Mouse (Mus musculus) liver, embryonic 14.5 days (tissue): ENCODE data around the gene Cadm4. TPM values are rescaled to one million over a fixed set of nuclear protein-coding genes. Genes with fewer than 3 reads are reported as not detected.
A peak's percentile ranks its signal among the peaks of the same experiment; 100 is the strongest.

Experiments
- ATAC-seq: fragments of 200-750 bp; cut with Nextera tagmentation; 2 replicates; pipeline ENCODE4 v1.8.0; 2017; ENCODE audit warnings: moderate number of reproducible peaks, mild to moderate bottlenecking, moderate library complexity; ENCODE audit not compliant: insufficient read depth
- DNase-seq, 3 experiments: peaks; one replicate each; pipeline ENCODE4 v3.0.0-alpha.2; 2012 to 2013; ENCODE audit warnings: low read depth in 3 of 3, low spot score in 3 of 3
- H3K27ac ChIP-seq: fragments of 300-500 bp; sonication (generic); 2 replicates; pipeline ENCODE4 v1.5.1; 2014; ENCODE audit warnings: moderate library complexity, mild to moderate bottlenecking, control low read depth, inconsistent platforms
- H3K27me3 ChIP-seq: fragments of 300-500 bp; sonication (generic); 2 replicates; pipeline ENCODE4 v1.6.1; 2014; ENCODE audit warnings: mild to moderate bottlenecking, low read length, moderate library complexity; ENCODE audit not compliant: control insufficient read depth, insufficient read depth
- H3K36me3 ChIP-seq: fragments of 300-500 bp; sonication (generic); replicated peaks from 2 replicates; pipeline ENCODE4 v1.6.1; 2014; ENCODE audit warnings: low read depth; ENCODE audit not compliant: control insufficient read depth, insufficient read depth
- H3K4me1 ChIP-seq, 2 experiments: fragments of 200-500 bp in 1 of 2; fragments of 300-500 bp in 1 of 2; sonication (generic) in 1 of 2; replicated peaks; 2 replicates each; pipeline ENCODE4 v1.6.1; 2012 to 2014; ENCODE audit warnings: antibody characterized with exemption in 1 of 2, inconsistent platforms in 1 of 2, low read length in 1 of 2; ENCODE audit not compliant: control insufficient read depth in 2 of 2, insufficient read depth in 2 of 2
- H3K4me2 ChIP-seq: fragments of 300-500 bp; sonication (generic); 2 replicates; pipeline ENCODE4 v1.6.1; 2014; ENCODE audit warnings: low read depth, mild to moderate bottlenecking, control low read depth, moderate library complexity
- H3K4me3 ChIP-seq, 2 experiments: fragments of 200-500 bp in 1 of 2; fragments of 300-500 bp in 1 of 2; sonication (generic) in 1 of 2; 2 replicates each; pipeline ENCODE4 v1.5.1; 2012 to 2014; ENCODE audit warnings: low read depth in 2 of 2, low read length in 2 of 2, mild to moderate bottlenecking in 2 of 2, control low read depth in 1 of 2, inconsistent platforms in 1 of 2, moderate library complexity in 1 of 2; ENCODE audit not compliant: insufficient read depth in 1 of 2
- H3K9ac ChIP-seq: fragments of 300-500 bp; sonication (generic); replicated peaks from 2 replicates; pipeline ENCODE4 v1.6.1; 2014; ENCODE audit warnings: mild to moderate bottlenecking, control low read depth, moderate library complexity
- H3K9me3 ChIP-seq: fragments of 300-500 bp; sonication (generic); 2 replicates; pipeline ENCODE4 v1.6.1; 2016; ENCODE audit warnings: low read length, mixed read lengths; ENCODE audit not compliant: control insufficient read depth
- CTCF ChIP-seq: IDR thresholded peaks from 2 replicates; pipeline ENCODE4 v1.5.1; 2016; ENCODE audit warnings: antibody characterized with exemption, low read depth, control low read depth
- EP300 ChIP-seq: IDR thresholded peaks from 2 replicates; pipeline ENCODE4 v1.6.1; 2016; ENCODE audit warnings: antibody characterized with exemption, low read depth
- WGBS: fragments of 180-500 bp; shearing (Covaris S2); extraction: QIAGEN DNeasy Blood & Tissue Kit; methylation state at CpG from one replicate; pipeline ENCODE4 v1.1.7; 2014; ENCODE audit not compliant: insufficient replicate concordance; 5-methylcytosine and 5-hydroxymethylcytosine counted together
- polyA plus RNA-seq, 2 experiments: library from polyadenylated mRNA; depleted of rRNA in 1 of 2; stranded (reverse) in 1 of 2; unstranded in 1 of 2; fragments of >200 nt; fragmentation: Nextera tagmentation in 1 of 2; extraction: Ambion mirVana in 1 of 2; gene quantifications; 2 replicates each; pipeline versions ENCODE4 v1.2.1 to v1.2.3; 2012 to 2014

The Cadm4 gene
- polyA plus RNA-seq, 2 experiments, result 0.05 to 0.48 TPM

DNA sequence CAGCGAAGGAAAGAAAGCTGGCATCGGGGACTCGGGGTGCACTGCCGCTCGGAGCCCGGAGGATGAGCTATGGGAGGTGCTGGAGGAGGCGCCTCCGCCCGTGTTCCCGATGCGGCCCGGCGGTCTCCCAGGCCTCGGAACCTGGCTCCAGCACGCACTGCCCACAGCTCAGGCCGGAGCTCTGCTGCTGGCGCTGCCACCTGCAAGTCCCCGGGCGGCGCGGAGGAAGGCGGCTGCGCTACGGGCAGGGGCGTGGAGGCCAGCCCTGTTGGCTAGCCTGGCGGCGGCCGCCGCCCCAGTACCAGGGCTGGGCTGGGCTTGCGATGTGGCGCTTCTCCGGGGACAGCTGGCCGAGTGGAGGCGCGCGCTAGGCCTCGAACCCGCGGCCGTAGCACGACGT is 52.0 kb downstream of the Cadm4 start:
- Histone ChIP-seq H3K36me3 (no peaks in the 10 kb centered on the region), H3K27ac (no peak overlapping the region), H3K4me3 (no peak overlapping the region), H3K4me1 (peaks cover 6 to 17% of the 10 kb centered on the region in 2 experiments), H3K9ac (no peak overlapping the region), H3K9me3 (no peaks in the 10 kb centered on the region), H3K4me2 (no peak overlapping the region), H3K27me3 (no peaks in the 10 kb centered on the region)
- DNase-seq (no peak), ATAC-seq (no peak)
- WGBS, result 83% methylated on average over 42 of the region's 42 CpGs
- TF ChIP-seq EP300 (no peak), CTCF (no peak)

DNA sequence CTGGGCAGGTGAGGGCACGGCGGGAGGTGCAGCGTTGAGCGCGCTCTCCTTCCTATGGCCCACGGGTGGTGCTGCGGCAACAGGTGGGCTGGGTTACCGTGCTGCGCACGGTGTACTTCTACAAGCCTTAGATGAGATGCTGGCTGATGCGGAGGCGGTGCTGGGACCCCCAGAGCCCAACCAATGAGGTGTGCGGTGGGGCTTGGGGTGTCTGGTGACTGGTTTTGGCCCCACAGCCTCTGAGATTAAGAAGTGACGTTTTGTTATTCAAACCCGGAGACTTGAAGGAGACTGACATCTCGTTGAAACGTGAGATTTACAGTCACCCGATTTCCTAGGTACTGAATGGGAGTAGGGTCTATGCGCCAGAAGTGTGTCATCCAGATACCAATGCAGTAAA is 52.5 kb downstream of the Cadm4 start:
- 80% methylated on average over 19 of the region's 19 CpGs for WGBS

DNA sequence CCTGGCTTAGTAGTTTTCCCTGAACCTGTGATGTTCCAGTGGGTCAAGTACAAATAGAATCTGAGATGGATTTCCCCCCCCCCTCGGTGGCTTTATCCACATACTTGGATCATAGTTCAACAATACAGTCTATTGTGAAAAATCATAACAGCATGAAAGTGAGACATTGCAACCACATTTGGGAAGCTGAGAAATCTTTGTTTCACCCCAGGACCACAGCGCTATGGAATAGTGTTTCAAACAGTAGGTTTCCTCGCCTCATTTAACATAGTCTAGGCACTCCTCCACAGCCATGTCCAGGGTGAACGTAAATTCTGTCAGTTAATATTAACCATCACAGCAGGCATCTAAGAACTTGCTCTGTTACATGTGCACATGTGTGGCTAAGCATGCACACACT is 55.3 kb downstream of the Cadm4 start:
- Histone ChIP-seq H3K9me3 (no peaks in the 10 kb centered on the region), H3K27me3 (no peaks in the 10 kb centered on the region), H3K36me3 (no peaks in the 10 kb centered on the region), H3K4me1 (no peaks in the 10 kb centered on the region; a peak in 2 of 4 replicates), H3K9ac (no peak overlapping the region), H3K27ac (no peak overlapping the region), H3K4me2 (no peak overlapping the region), H3K4me3 (no peak overlapping the region)
- no peak for TF ChIP-seq CTCF
- no peak for TF ChIP-seq EP300
- DNase-seq, result no peak
- no peak for ATAC-seq
- 67% methylated on average over 4 of the region's 4 CpGs for WGBS

More for the DNA sequence above, 52.5 kb downstream of the Cadm4 start:
- DNase-seq (no peak), ATAC-seq (no peak)
- Histone ChIP-seq H3K4me3 (no peak overlapping the region), H3K36me3 (no peaks in the 10 kb centered on the region), H3K4me1 (peaks cover 6 to 15% of the 10 kb centered on the region in 2 experiments), H3K9ac (no peak overlapping the region), H3K27me3 (no peaks in the 10 kb centered on the region), H3K4me2 (no peak overlapping the region), H3K9me3 (no peaks in the 10 kb centered on the region), H3K27ac (no peak overlapping the region)
- TF ChIP-seq EP300, result no peak
- no peak for TF ChIP-seq CTCF

DNA sequence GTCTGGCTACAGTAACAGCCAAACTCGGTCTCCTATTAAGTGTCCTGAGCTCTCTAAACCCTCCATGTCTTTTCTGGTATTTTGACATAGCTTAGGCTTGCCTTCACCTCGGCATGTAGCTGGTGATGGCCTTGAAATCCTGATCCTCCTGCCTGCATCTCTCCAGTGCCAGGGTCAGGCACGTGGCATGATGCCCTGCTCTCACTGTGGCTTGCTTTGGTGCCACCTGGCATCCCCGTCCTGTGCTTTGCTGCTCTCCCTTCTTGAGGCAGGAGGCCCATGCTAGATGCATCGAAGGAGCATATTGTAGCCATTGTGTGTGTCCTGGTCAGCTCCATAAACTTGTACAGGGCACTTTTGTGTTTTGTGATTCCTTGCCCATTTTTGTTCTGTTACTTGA is 55.8 kb downstream of the Cadm4 start:
- no peak overlapping the region for H3K9ac ChIP-seq
- H3K4me1 ChIP-seq, result no peaks in the 10 kb centered on the region
- DNase-seq (no peak), ATAC-seq (no peak)
- H3K36me3 ChIP-seq, result no peaks in the 10 kb centered on the region
- H3K9me3 ChIP-seq, result no peaks in the 10 kb centered on the region
- H3K4me3 ChIP-seq, result no peak overlapping the region
- H3K4me2 ChIP-seq, result no peak overlapping the region
- no peaks in the 10 kb centered on the region for H3K27me3 ChIP-seq
- TF ChIP-seq EP300 (no peak), CTCF (no peak)
- no peak overlapping the region for H3K27ac ChIP-seq
- 63% methylated on average over 5 of the region's 5 CpGs for WGBS

GRCm38 (mm10) chr7:24538154-24538553 is 56.3 kb downstream of the Cadm4 start:
- Histone ChIP-seq H3K36me3 (no peaks in the 10 kb centered on the region), H3K4me1 (no peaks in the 10 kb centered on the region), H3K27ac (no peak overlapping the region), H3K27me3 (no peaks in the 10 kb centered on the region), H3K9me3 (no peaks in the 10 kb centered on the region), H3K4me3 (no peak overlapping the region), H3K4me2 (no peak overlapping the region), H3K9ac (no peak overlapping the region)
- TF ChIP-seq CTCF (peak; percentile 25; the same call in 1 of the 2 replicates), EP300 (no peak)
- ATAC-seq (no peak), DNase-seq (no peak)
- 33% methylated on average over 5 of the region's 5 CpGs for WGBS
